Comparison of ENCODE assay signal across 17 mouse cellular contexts in the genomic region with DNA sequence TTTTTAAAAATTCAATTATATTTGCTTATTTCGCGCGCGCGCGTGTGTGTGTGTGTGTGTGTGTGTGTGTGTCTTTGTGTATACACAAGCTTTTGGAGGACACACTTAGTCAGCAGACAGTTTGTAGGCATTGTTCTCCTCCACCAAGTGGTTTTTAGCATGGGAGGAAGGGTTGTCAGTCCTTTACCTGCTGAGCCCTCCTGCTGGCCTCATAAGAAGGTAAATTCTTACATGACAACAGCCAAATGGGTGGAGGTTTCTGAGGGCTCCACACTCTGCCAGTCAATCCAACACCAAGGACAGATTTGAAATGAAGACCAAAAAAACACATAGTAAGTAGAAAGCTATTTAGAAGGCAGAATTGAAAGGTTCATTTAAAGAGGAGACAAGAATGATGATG.
"Had no signal": no experiment of that assay in that cellular context is flagged by ENCODE, and none has a peak within 500 bp of the region (broad histone marks: within the 10 kb centered on the region; RNA-seq: fewer than 3 reads in every experiment).

No protein-coding gene starts in this region.

- DNase-seq: liver, postnatal 0 days; lung, adult 2 months; lung, postnatal 14 days; lung, postnatal 36 days; midbrain, embryonic 14.5 days; right cerebral cortex, postnatal 14 days; thymus, adult 2 months; thymus, postnatal 25 days; thymus, postnatal 4 days had no signal

- H3K27ac ChIP-seq: lung, embryonic 15.5 days; macrophage; midbrain, embryonic 12.5 days; neural tube, embryonic 12.5 days; stomach, embryonic 15.5 days; stomach, postnatal 0 days had no signal

- H3K9me3 ChIP-seq: lung, embryonic 15.5 days; megakaryocyte, embryonic 14.5 days; midbrain, embryonic 12.5 days; neural tube, embryonic 12.5 days; stomach, embryonic 15.5 days had no signal

- H3K36me3 ChIP-seq: lung, embryonic 15.5 days; midbrain, embryonic 12.5 days; neural tube, embryonic 12.5 days; stomach, embryonic 15.5 days had no signal

- H3K9ac ChIP-seq: liver, postnatal 0 days; lung, embryonic 15.5 days; midbrain, embryonic 12.5 days; neural tube, embryonic 12.5 days; stomach, embryonic 15.5 days had no signal

- ATAC-seq: liver, postnatal 0 days; lung, postnatal 0 days had no signal

- H3K4me1 ChIP-seq: lung, embryonic 15.5 days; midbrain, embryonic 12.5 days; neural tube, embryonic 12.5 days; stomach, embryonic 15.5 days had no signal

- H3K4me3 ChIP-seq: lung, embryonic 15.5 days; megakaryocyte, embryonic 14.5 days; midbrain, embryonic 12.5 days; neural tube, embryonic 12.5 days; stomach, embryonic 15.5 days had no signal

- H3K4me2 ChIP-seq: lung, embryonic 15.5 days; midbrain, embryonic 12.5 days; neural tube, embryonic 12.5 days; stomach, embryonic 15.5 days had no signal

- H3K27me3 ChIP-seq: lung, embryonic 15.5 days; megakaryocyte, embryonic 14.5 days; midbrain, embryonic 12.5 days; neural tube, embryonic 12.5 days; stomach, embryonic 15.5 days had no signal
